Mouse (Mus musculus) MEL (cell line): Measurements from ENCODE around the gene Spire2.

ENCODE experiments used
- CTCF ChIP-seq, 3 experiments: IDR thresholded peaks in 2 of 3; conservative IDR thresholded peaks in 1 of 3; 2 replicates each; pipeline ENCODE4 v1.5.1; 2011 to 2012; ENCODE audit warnings: low read length in 3 of 3, low read depth in 2 of 3, mild to moderate bottlenecking in 2 of 3, improper control_type of control experiment in 1 of 3, inconsistent platforms in 1 of 3, mixed read lengths in 1 of 3, moderate library complexity in 1 of 3; ENCODE audit not compliant: control insufficient read depth in 1 of 3, insufficient read depth in 1 of 3, poor library complexity in 1 of 3, severe bottlenecking in 1 of 3
- JUND ChIP-seq: IDR thresholded peaks from 2 replicates; pipeline ENCODE4 v1.6.1; 2011; ENCODE audit warnings: low read depth, mild to moderate bottlenecking, improper control_type of control experiment, low read length

GRCm38 (mm10) chr8:123341040-123342015, 8.8 kb downstream of the Spire2 start:
- TF ChIP-seq CTCF (IDR thresholded peaks at IDR 0.05 in 2 of 3, conservative IDR thresholded peaks at IDR 0.05 in 1 of 3; ENCODE audit: control insufficient read depth in 1 of 3, insufficient read depth in 1 of 3, low read depth in 2 of 3, low read length in 3 of 3, poor library complexity in 1 of 3, severe bottlenecking in 1 of 3), result no peak
- TF ChIP-seq JUND, result no peak
